Mouse (Mus musculus): ENCODE measurements around the gene Mtmr2. TPM values are rescaled to one million over a fixed set of nuclear protein-coding genes. Genes with fewer than 3 reads are reported as not detected.

Mtmr2 gene
- polyA plus RNA-seq (2012; rRNA removed): 48.9 and 49.1 TPM in 2 replicates

DNA sequence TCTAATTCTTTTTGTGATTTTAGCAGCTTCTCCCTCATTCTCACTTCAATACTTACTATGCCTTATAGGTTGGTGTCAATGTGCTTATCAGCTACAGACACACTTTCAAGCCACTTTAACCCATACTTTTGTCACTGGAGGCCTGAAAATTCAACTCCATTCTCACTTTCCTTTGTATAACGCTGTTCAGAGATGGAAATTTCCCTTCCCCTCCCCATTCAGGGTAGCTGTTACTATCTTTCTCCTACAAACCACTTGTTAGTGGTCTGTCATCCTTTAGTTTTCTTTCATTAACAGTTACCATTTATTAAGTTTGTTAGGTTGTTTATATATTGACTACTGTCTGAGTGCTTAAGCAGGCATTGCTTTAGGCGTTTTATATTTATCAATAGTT lies at the start of gene Mtmr2:
TSS of gene Mtmr2 (plus strand) at position 7 of the 394 bp plus-strand sequence.

DNA sequence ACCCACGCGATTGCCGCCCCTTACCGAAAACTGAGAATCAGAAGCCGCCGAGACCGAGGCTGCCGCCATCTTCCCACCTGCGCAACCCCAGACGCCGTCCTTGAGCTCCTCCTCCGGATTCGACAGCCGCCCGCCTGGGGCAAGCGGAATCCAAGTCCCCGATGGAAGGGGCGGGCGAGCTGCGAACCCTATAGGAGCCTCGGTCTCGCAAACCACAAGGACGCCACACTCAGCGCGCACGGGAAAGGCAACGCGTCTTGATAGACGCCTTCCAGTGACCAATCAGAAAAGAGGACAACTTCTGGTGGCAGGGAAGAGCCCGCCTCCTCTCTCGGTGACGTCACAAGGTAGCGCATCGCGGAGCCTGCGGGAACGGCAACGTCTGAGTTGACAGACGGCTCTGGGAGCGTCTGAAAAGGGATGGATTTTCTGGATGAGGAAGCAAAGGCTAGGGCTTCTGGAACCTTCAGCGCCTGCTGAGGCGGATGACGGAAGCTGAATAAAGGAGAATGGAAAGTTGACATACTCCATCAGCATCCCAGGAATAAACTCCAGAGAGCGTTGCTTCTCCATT lies 78.7 kb downstream of the Mtmr2 start, which contains the start of gene Cep57:
TSS of gene Cep57 (minus strand) at position 276 of the 574 bp plus-strand sequence.

DNA sequence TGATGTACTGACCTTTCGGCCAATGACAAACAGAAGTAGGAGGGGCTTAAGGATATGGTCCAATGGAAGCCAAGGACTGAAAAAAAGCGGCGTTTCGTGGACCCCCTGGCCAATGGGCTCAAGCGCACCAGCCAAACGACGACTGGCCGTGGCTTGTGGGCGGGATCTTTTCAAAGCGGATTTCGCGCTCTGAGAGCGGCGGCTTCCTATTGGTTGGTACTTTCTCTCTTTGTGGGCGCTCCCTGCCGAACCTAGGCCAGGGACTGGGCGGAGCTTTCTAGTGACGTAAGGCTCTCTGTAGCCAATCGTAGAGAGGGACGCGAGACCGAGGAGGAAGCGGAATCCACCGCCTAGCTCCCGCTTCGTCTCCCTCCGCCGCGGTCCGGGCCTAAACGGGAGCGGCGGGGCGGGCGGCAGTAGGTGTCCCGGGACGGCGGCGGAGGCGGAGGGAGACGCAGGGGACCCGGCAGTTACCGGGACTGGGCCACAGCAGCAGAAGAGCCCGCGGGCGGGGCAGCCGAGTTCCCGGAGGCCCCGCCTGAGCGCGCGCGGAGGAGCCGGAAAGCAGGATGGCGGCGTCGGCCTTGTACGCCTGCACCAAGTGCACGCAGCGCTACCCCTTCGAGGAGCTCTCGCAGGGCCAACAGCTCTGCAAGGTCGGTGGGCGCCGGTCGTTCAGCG lies 79.3 kb downstream of the Mtmr2 start, which contains the start of gene Fam76b:
TSS of gene Fam76b (plus strand) at position 311 of the 681 bp plus-strand sequence.

Other genes with a start within 250 kb of the Mtmr2 start
- 0.70 and 1.3 TPM in 2 replicates for gene Cep57, start 78.7 kb downstream of the Mtmr2 start, polyA plus RNA-seq (2012; rRNA removed)
- 1.0 and 3.4 TPM in 2 replicates for gene Fam76b, start 79.3 kb downstream of the Mtmr2 start, polyA plus RNA-seq (2012; rRNA removed)

Measured in stomach, adult 2 months (tissue).